Mouse (Mus musculus): ENCODE measurements around the gene Rapgef1.

Gene Rapgef1

DNA sequence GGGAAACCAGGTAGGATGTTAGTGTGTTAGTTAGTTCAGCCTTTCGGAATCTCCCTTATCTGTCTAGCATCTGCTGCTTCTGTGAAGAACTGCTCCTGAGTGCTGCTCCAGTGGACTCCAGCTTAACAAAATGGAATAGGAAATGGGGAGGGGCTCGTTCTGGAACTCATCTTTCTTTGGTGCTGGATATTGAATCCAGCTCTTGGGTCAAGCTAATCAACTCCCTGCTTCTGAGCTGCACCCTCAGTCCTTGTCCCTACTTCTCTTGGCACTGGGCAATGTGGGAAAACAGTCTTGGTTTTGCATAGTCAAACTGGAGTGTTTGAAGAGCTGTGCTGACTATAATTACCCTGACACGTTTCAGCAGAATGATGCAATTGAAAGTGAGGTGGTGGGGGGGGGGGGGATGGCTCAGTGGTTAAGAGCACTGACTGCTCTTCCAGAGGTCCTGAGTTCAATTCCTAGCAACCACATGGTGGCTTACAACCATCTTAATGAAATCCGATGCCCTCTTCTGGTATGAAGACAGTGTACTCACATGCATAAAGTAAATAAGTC, 25.6 kb downstream of the Rapgef1 start:
- DNase-seq, result no peak

DNA sequence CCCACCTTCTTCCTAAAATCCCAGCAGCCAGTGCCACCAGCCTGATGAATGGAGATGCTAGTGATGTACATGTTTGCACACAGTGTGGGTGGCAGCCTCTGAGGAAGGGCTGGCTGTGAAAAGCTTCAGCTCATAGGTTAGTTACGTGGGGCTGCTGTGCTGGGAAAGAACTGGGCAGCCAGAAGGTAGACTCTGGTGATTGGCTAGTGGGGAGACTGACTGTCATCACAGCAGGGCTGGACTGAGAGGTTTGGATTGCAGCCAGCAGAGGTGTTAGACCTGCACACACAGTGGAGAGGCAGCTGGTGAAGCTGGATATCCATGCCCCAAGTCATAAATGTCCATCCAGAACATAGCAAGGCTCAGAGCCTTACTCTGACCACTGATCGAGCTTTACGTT, 27.1 kb downstream of the Rapgef1 start:
- DNase-seq, result no peak

DNA sequence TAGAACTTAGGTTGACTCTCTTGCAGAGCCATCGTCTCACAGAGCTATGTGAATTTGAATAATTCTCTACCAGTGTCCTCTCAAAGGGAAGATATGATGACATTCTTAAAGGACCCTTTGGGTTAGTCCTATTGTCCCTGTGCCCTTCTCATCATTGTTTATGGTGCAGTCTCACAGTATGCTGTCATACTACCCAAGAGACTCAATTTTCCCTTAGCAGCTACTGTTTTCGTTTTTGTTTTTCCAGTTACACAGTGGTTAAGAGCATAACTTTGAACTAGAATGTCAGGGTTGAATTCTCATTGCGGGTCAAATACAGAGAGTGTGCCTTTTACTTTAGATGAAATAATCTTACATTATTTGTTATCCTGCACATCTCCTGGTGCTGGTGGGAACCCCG, 27.6 kb downstream of the Rapgef1 start:
- no peak for DNase-seq

DNA sequence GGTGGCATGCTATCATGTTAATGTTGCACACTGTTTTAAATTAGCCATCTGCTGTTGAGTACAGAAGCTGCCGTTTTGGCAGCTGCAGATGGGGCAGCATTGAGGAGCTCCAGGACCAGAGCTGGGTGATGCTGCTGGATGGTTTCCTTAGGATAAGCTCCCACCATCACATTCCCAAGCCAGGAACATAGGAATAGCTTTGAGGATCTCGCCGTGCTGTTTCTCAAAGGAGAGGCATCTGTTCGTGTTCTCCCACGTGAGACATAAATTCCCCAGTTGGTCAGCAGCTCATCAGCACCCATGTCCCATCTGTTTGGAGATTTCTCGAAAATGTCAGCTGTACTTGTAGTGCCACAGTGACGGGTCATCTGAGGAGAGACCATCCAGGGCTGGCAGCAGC, 28.3 kb downstream of the Rapgef1 start:
- DNase-seq, result no peak

DNA sequence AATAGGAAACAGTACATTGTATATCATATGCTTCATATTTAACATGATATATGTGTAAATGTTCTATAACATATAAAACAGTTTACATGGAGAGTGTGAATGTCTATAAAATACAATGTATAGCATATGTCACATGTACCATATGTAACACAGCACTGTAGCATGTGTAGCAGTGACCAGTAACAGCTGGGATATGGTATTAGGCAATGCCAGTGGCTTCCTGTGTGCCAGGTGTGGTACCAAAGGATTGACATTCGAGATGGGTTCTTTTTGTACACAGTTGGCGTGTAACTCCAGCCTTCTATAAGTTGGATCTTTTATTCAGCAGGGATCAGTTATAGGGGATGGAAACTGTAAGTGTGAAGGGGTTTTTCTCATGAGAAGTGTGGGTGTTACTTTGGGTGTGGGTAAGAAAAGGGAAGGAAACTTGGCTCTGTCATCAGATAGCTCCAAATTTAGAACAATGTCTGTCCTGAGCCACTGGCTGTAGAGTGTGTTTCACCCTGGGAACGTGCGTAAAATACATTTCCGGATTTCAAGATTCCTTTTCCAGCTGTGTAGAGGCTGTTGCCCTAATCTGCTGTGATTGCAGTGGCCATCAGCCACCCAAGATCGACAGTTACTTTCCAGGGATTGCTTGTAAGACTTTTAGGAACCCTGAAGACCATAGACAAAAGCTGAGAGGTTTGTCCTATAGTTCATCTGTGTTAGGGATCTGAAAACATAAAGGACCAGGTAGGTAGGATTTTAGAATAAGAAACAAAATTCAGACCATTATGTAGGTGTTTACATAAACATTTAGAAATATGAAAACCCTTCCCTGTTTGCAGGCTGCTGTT, 29.7 kb downstream of the Rapgef1 start:
- peak; percentile 34 to 45 for DNase-seq

DNA sequence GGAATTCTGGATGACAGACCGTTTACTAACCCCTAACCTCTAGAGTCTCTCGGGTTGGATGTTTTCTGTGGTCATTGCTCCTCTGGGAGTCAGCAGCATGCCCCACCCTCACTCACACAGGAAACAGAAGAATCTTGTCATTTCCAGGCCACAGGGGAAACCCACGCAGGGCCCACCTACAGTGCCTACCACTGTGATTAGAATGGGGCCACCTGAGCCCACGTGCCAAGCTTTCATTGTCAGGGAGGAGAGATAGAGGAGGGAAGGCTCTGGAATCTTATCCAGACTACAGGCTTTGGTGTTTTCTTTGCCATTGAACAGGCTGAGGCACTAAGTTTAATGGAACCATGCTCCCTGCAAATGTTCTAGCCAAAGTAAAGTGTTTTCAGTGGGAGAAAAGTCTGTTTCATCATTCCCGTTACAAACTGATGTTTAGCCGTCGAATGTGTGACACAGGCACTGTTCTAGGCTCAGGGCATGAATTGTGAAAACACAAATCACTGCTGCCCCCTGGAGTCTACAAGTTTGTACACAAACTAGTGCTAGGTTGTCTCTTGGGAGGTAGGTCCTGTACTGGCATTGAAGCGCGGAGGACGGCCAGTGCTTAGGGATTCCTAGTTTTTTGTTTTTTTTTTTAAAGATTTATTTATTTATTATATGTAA, 30.4 kb downstream of the Rapgef1 start:
- peak; percentile 64 to 74 for DNase-seq

DNA sequence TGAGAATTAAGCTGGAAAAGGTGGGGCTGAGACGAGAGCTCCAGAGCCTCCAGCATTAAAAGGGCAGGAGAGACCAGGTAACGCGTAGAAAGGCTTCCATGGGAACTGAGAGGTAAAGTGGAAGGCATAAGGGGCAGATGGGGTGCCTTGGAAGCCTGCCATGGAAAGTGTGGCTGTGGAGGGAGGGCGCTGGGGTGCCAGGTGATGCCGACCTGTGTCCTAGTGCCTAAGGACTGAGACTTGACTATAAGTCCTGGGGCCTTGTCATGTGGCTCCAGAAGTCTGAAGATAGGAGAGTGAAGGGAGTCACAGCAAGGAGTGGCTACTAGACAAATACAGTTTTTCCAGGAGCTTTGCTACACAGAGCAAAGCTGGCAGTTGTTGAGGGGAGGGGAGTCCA, 32.4 kb downstream of the Rapgef1 start:
- DNase-seq, result no peak

DNA sequence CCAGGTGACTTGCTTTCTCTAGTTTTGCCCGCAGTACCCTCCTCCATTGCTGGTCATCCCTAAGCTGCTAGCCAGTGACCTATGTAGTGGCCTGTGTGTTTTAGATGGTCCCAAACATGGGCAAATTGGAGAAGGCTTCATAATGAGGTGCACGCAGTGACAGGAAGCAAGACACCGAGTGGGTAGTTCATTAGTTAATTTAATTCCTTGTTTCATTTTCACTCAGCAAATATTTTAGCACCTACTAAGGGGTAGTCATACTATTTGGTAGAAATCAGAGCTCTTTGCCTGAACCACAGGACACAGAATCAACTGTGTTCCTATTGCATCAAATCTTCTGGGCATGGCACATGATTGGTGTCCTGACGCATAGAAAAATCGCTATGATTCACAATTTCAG, 35.9 kb downstream of the Rapgef1 start:
- DNase-seq, result no peak

DNA sequence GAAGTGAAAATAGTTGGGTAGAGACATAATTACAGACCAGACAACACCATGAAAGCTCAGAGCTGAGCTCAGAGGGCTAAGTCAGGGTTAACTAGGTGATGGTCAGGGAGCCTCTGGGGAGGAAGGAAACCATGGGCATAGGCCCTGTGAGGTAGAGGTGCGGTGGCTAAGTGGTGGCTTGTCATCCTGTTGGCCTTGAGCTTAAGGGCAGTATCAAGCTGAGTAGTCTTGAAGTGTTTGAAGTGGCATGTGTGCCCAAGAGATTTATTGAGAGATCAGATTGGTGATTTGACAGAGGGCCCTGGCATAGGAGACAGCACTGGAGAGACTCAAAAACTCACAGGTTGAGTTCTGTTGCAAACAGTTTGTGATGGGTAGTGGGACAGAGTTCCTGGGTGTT, 36.6 kb downstream of the Rapgef1 start:
- DNase-seq, result no peak

DNA sequence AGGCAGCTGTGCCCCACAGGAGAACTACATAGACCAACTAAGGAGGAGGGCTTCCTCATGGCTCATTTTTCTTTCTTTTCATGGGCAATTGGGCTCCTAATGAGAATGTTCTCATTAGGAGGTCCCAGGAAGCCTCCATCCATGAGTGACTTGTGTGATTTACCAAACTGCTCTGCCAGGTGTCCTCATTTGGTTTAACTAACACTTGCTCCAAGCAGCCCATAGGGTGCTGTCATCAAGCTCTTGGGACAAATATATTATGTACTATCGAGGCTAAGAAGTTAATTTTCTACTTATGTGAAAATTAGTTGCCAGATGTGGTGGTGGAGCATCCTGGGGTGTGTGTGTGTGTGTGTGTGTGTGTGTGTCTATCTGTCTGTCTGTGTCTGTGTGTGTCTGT, 37.6 kb downstream of the Rapgef1 start:
- no peak for DNase-seq

DNA sequence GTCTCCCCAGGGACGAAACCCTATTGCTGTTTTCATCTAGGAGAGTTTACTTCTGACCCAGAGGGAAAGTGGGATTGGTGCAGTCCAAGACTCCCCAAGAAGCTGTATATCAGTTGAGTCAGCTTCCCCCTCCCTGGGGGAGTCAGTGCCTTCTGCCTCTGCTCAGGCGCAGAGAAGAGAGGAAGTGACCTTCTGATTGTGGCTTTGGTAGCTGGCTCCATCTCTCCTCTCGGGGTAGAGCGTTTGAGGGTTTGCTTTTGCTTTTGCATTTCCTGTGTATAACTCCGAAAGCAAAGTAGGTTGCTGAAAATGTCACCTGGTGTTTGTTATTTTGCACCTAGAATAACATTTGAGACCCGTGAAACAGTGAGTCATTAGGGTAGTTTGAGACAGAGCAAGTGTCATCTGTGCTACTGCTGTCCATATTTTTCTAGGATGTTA, 42.3 kb downstream of the Rapgef1 start:
- DNase-seq, result no peak

DNA sequence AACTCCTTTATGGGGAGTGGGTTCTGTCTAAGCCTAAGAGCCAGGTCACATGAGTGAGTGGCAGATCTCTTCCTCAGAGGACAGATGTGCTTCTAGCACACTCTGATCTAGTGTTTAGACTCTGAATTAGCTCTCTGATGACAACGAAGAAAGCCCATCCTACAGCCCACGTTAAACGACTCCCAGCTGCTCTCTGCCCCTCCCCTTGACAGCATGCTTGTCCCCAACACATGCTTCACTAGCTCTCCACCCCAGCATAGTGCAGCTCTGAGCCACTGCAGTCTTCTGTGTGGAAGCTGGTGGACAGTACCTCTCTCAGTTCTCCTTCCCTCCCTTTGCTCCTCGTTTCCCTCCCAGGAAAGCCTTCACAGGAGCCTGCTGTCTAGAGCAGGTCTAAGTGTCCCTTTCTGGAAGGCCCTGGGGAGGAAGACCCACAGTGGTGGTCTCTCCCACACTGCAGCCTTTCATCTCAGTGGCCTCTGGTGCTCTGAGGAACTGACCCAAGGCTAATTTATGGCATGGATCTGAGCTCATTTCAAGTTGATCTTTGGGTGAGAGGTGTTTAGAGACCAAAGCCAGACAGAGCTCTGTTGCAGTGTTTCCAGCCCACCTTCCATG, 43.8 kb downstream of the Rapgef1 start:
- DNase-seq, result no peak

DNA sequence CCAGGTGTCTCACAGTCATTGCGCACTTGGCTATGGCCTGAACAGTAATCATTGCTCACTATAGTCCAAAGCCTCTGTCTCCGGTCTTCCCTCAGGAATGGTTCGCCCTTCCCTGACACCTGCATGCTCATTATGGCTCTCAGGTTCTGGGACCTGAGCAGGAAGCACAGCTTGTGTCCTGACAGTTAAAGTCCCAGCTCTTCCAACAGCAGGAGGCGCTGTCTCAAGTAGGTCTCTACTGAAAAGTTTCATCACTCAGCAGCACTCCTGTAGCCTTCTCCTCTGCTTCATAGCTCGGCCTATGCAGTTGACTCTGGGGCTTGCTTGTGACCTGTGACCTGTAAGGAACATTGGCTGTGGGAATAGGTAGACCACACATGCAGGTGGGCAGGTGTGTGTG, 45.9 kb downstream of the Rapgef1 start:
- no peak for DNase-seq

DNA sequence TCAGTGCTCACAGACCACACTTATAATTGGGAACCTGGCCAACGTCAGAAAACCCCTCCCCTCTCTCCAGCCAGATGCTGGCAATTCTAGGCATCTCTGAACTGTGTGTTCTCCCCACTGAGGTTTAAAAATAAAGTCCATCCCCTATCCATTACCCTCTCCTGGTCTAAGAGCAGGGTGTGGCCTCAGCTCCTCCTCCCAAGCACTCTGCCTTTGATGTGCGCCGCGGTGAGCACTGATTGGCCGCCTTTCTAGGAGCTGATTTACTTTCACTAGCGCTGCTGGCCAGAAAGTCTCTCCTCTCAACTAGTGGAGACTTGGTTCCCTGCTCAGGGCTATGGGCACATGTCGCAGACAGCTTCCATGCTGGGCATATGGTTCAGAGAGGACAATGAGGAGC, 47.1 kb downstream of the Rapgef1 start:
- no peak for DNase-seq

DNA sequence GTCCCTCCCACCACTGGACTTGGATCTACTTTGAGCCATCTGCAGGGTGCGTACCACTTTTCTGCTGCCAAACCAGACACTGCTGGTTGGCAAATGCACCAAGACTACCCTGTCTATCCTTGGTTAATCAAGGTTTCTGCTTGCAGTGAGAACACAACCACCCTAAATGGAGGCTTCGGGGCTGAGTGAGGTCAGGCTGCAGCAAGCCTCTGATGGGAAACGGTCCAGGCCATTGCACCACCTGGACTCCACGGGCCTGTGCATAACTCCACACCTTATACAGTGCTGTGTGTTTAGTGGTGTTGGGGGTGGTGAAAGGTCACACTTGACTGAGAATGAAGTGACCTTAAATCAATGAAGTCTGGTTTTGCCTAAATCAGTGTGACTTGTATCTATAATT, 47.6 kb downstream of the Rapgef1 start:
- DNase-seq, result no peak

DNA sequence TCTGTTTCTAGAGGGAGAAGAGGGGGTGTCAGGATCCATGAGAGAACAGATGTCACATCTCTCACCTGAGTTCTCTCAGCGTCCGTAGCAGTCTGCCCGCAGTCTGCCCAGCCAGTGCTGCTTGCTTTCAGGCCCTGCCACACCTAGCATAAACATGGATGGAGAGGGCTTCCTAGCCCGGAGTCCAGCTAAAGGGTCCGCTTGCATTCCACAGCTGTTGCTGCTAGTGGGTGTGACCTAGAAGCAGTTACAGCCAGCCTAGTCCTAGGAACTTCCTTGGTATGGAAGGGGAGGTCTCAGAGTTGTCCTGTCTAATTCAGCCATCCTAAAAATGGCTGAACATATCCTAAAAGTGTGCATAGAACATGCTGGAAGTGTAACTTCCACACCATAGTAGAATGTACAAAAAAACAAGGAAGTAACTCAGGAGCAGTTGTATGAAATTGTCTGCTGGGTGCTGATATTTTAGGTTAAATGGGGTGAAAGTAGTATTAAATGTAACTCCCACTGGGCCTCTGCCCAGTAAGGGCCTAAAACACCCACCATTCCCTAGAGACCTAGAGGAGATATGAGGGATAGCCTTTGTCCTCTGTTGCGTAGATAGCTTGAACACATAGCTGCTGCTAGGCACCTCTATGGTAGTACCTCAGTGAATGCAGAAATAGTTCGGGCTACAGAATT, 48.6 kb downstream of the Rapgef1 start:
- DNase-seq, result no peak

DNA sequence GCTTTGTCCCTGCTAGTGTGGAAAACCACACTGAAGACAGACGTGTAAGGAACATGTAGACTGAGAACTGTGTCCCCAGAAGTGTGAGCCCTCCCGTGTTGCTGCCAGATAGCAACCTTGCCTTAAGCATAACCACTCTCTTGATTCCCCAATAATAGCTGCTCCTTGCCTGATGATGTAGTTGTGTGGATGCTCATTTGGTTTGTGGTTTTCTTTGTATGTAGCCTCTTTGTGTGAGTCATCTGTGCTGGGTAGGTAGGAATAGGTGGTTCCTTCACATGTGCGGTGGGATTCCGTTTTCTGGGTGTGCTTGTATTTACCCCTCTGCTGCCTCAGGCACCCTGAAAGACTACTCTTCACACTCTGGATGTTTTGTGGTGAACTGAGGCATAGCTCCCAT, 49.4 kb downstream of the Rapgef1 start:
- DNase-seq, result no peak

DNA sequence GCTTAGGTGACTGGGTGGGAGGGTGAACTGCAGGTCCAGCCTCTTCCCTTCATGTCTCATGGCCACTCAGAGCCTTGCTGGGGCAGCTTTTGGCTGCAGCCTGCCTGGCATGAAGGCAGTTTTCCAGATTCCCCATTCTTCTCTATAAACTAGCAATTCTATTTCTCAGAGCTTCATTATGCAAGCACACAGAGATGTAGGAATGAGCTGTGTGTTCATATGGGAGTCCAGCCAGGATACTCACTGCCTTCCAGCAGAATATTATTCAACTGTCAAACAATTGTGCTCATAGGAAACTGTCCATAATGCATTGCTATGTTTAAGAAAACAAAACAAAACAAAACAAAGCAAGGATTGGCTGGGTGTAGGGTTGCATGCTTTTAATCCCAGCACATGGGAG, 50.2 kb downstream of the Rapgef1 start:
- DNase-seq, result no peak

DNA sequence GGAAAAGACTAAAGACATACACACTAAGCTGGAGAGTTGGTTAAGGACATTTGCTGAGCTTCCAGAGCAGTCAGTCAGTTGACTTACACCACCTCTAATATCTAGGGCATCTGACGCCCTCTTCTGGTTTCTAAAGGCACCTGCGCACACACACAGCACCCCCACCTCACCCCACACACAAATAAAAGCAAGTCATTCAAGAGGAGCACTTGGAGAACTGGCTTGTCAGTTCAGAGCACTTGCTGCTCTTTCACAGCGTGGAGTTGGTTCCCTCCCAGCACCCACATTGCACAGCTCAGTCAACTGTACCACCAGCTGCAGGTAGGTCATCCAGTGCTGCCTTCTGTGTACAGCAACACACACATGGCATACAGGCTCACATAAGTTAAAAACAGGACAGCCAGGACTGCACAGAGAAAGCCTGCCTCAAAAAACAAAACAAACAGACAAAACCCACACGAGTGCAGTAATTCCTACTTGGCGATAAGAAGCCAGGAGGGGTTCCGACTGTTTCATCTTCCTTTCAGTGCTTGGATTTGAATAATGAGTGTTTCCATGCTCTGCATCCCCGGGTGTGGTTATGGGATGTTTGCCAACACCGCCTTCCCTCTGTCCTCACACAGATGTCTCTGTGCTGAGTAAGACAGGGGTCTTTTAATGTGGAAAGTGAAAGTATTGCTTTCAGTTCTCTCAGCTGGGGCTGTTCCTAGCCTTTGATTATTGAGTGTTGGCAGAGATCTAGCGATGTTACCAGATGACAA, 50.9 kb downstream of the Rapgef1 start:
- peak; percentile 55 to 59 for DNase-seq

DNA sequence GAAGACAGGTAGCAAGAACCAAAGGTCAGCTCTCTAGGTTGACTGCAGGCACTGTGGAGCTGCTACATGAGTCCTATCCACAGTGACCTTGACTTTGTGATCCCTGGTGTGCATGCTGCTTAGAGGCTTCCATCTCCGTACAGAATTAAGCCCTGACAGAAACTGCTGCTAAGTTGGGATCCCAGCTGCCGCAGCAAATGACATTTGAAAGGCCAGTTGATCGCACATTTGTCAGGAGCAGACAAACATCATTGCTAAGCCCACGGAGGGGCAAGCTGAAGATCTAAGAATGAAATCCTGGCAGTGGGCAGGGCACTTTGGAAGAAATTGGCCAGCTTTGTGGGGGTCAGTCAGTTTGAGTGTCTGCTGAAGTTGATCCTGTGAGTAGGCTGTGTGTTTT, 51.9 kb downstream of the Rapgef1 start:
- DNase-seq, result no peak

DNA sequence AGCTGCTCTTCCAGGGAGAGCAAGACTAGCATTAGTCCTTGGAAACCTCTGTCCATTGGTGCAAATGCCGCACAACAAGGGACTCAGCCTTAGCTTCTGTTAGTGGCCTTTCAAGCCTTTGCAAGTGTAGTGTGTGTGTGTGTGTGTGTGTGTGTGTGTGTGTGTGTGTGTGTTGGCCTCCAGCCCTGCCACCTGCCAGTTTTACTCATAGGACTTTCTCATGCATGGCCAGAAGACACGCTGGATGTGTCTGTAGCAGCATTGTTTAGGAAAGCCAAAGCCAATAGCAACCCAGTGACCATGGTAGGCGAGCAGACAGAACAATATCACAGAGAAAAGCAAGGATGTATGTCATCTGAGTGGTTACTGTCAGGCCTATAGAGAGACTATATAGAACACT, 52.3 kb downstream of the Rapgef1 start:
- DNase-seq, result no peak

DNA sequence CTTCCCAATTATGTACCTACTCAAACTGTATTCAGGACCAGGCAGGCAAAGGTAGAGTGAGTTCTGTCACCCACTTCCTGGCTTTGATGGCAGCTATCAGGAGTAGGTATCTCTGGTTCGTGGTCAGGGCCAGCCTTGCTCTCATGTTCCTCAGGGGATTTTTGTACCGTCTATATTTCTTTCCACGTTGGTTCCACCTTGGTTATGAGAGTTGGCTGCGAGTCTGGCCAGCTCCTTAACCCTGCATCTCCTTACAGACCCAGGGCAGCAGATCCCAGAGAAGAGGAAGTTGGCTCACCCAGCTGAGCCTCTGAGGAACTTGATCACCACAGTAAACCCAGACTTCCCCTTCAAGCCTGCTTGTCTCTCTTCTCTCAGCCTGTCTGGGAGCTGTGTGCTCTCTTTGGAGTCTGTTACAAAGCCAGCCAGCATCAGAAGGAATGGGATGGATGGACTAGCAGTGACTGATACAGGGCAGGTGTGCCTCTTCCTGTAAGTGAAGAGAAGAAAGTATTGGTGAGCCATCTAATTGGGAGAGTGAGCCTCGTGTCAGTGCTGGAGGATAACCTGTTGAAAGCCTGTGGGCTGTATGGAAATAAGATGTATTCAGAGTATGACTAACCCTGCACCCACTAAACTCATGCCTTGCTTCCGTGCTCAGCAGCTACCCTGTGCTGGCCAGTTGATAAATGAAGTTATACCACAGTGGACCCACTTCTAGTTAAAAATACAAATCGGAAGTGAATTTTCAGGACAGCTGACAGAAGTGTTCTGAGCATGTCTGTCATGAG, 53.4 kb downstream of the Rapgef1 start:
- DNase-seq, result no peak
